Mouse (Mus musculus) spleen, adult 2 months (tissue): ENCODE data around the gene Grin2b. TPM values are rescaled to one million over a fixed set of nuclear protein-coding genes. Genes with fewer than 3 reads are reported as not detected.

Source experiments
- DNase-seq, 2 experiments: peaks; one replicate each; pipeline versions ENCODE4 v3.0.0 to v3.0.0-alpha.2; 2012 to 2021; ENCODE audit warnings: low spot score in 2 of 2, low read depth in 1 of 2
- H3K27ac ChIP-seq: fragments of 200-500 bp; 2 replicates; pipeline ENCODE4 v1.5.1; 2012; ENCODE audit warnings: low read length, inconsistent platforms; ENCODE audit not compliant: insufficient read depth
- H3K27me3 ChIP-seq: fragments of 200-500 bp; 2 replicates; pipeline ENCODE4 v1.6.1; 2012; ENCODE audit warnings: mild to moderate bottlenecking, moderate library complexity, low read length, inconsistent platforms; ENCODE audit not compliant: control insufficient read depth, insufficient read depth
- H3K36me3 ChIP-seq: fragments of 200-500 bp; 2 replicates; pipeline ENCODE4 v1.6.1; 2012; ENCODE audit warnings: mild to moderate bottlenecking, low read length, inconsistent platforms; ENCODE audit not compliant: control insufficient read depth, insufficient read depth
- H3K4me1 ChIP-seq: fragments of 200-500 bp; 2 replicates; pipeline ENCODE4 v1.6.1; 2011; ENCODE audit warnings: inconsistent platforms; ENCODE audit not compliant: control insufficient read depth, insufficient read depth, insufficient read length
- H3K4me3 ChIP-seq: fragments of 200-500 bp; 2 replicates; pipeline ENCODE4 v1.5.1; 2011; ENCODE audit warnings: mild to moderate bottlenecking, inconsistent platforms; ENCODE audit not compliant: insufficient read depth, insufficient read length; ENCODE audit errors: extremely low read depth
- CTCF ChIP-seq: fragments of 200-500 bp; IDR thresholded peaks from 2 replicates; pipeline ENCODE4 v1.5.1; 2011; ENCODE audit warnings: mild to moderate bottlenecking, inconsistent platforms; ENCODE audit not compliant: insufficient read depth, insufficient read length, insufficient replicate concordance; ENCODE audit errors: extremely low read depth
- POLR2A ChIP-seq: fragments of 200-500 bp; IDR thresholded peaks from 2 replicates; pipeline ENCODE4 v1.6.1; 2011; ENCODE audit warnings: low read depth, low read length, inconsistent platforms
- WGBS: fragments of 180-500 bp; shearing (Covaris S2); methylation state at CpG from one replicate; pipeline ENCODE4 v1.1.7; 2018; 5-methylcytosine and 5-hydroxymethylcytosine counted together
- polyA plus RNA-seq: library from polyadenylated mRNA; depleted of rRNA; stranded (reverse); fragments of >200 nt; gene quantifications from 2 replicates; pipeline ENCODE4 v1.2.3, GENCODE M21; 2012

The Grin2b gene
- polyA plus RNA-seq, 1 experiment = 0.01 TPM

DNA sequence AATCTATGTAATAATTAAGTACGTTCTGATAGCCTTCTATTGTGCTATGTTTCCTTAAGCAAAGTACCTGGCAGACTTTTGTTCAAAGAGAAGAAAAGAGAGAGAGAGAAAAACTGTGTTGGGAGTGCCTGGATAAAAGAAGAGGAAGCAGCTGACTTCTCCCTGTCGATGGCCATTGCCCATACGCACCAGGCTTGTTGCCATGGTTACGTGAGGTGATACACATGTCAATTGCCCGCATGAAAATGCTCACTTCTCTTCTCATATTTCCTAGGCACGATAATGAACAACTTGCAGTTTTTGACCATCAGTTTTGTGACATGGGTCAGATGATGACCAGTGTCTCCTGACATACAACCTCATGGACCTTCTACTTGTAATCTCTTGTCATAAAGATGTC lies 262.2 kb downstream of the Grin2b start:
- Histone ChIP-seq H3K4me3 (no peak overlapping the region), H3K27me3 (no peaks in the 10 kb centered on the region), H3K27ac (no peak overlapping the region), H3K36me3 (no peaks in the 10 kb centered on the region), H3K4me1 (no peaks in the 10 kb centered on the region)
- 73% methylated on average over 6 of the region's 6 CpGs for WGBS
- DNase-seq = no peak
- TF ChIP-seq POLR2A (no peak), CTCF (no peak)

DNA sequence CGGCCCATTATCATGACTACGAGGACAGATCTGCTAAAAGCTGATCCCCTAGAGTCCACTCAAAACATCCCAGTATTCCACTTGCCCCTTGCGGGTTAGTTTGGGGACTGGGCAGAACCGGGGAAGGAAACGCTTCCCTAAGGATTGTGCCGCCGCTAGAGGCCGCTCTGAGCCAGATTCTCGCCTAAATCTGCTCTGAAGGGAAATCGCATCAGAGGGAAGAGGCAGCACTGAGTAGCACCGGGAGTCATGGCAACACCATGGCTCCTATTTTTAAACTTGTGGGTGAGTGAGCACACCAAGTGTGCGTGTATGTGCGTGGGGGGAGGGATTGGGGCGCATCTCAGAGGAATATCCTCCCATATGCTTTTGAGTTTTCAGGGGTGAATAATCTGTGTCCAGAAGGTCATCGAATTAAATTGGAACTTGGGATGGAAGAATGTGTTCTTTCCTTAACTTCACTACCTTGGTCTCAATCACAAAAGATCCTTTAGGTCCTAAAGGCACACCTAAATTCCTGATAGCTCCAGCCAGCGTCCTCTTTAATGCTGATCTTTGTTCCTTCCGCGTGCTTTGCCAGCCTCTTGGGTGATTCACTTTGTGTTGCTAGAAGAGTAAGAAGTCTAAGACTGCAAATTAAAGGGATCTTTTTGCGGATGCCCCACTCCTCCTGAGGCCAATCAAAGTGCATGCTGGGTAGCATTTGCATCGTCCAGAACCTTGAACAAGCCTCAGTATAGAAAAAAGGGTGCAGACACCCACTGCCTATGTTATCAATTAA lies 265.6 kb downstream of the Grin2b start:
- no peaks in the 10 kb centered on the region for H3K27me3 ChIP-seq
- TF ChIP-seq POLR2A (no peak), CTCF (peak; percentile 35; the same call in 1 of the 2 replicates)
- WGBS = 27% methylated on average over 20 of the region's 20 CpGs
- H3K4me3 ChIP-seq = no peak overlapping the region
- H3K4me1 ChIP-seq = no peaks in the 10 kb centered on the region
- DNase-seq = peak in 1 of 2 experiments; percentile 9
- no peaks in the 10 kb centered on the region for H3K36me3 ChIP-seq
- H3K27ac ChIP-seq = no peak overlapping the region

DNA sequence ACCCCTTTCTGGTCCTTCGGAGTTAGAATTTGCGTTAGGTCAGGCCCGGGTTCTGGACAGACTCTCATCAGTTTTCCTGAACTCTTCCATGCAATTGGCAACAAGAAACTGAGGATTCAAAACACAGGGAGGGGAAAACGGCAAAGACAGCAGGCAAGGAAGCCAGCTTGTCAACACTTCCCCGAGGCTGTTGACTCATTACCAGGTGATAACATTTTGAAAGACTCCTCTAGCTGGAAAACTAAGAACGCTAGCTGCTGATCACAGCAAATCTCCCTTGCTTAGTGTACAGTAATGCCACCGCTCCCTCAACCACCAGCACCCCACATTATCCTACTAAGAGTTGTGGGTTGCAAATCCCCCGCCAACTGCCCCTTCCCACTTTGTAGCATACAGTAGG lies 266.2 kb downstream of the Grin2b start:
- Histone ChIP-seq H3K27me3 (no peaks in the 10 kb centered on the region), H3K36me3 (no peaks in the 10 kb centered on the region), H3K4me3 (no peak overlapping the region), H3K27ac (no peak overlapping the region), H3K4me1 (no peaks in the 10 kb centered on the region)
- TF ChIP-seq CTCF = no peak
- no peak for TF ChIP-seq POLR2A
- no peak for DNase-seq
- 72% methylated on average over 8 of the region's 8 CpGs for WGBS

DNA sequence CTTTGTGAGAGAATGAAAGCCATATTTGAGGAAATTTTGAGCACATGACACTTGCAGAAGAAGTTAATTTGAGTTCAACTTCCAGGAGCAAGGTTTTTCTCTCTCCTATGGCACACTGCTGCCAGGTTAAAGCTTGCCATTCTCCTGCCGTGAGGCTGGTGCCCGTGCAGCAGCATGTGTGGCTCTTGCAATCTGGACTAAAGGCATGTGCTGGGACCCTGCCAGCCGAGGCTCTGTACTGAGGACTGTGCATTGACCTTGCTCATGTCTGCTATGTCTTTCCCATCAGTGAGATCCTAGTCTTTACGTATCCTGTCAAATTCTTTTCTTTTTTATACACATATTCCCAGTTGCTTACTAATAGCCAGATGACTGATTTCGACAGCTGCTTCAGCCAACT lies 268.9 kb downstream of the Grin2b start:
- TF ChIP-seq POLR2A = no peak
- TF ChIP-seq CTCF = no peak
- WGBS = 77% methylated on average over 5 of the region's 5 CpGs
- no peak for DNase-seq
- Histone ChIP-seq H3K27me3 (no peaks in the 10 kb centered on the region), H3K36me3 (no peaks in the 10 kb centered on the region), H3K4me3 (no peak overlapping the region), H3K4me1 (no peaks in the 10 kb centered on the region), H3K27ac (no peak overlapping the region)

DNA sequence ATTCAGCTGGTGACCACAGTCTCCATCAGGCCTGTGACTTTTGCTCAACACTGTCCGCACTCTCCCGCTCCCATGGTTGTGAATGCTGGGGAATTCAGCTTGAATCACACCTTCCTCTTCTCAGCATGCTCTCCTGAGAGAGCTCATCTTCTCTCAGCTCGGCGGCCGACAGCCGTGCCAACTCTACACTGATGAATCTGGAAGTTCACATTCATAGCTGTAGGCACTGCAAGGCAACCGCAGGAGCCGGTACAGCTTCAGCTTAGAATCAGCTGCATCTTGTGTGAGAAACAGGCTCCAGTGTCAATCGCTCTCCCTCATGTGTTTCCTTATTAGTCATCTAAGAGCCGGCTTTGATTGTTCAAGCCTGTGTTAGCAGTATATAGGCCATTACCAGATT lies 272.9 kb downstream of the Grin2b start:
- no peaks in the 10 kb centered on the region for H3K27me3 ChIP-seq
- 90% methylated on average over 10 of the region's 10 CpGs for WGBS
- no peaks in the 10 kb centered on the region for H3K4me1 ChIP-seq
- DNase-seq = no peak
- no peak overlapping the region for H3K27ac ChIP-seq
- H3K36me3 ChIP-seq = no peaks in the 10 kb centered on the region
- no peak overlapping the region for H3K4me3 ChIP-seq
- TF ChIP-seq POLR2A = no peak
- TF ChIP-seq CTCF = no peak

DNA sequence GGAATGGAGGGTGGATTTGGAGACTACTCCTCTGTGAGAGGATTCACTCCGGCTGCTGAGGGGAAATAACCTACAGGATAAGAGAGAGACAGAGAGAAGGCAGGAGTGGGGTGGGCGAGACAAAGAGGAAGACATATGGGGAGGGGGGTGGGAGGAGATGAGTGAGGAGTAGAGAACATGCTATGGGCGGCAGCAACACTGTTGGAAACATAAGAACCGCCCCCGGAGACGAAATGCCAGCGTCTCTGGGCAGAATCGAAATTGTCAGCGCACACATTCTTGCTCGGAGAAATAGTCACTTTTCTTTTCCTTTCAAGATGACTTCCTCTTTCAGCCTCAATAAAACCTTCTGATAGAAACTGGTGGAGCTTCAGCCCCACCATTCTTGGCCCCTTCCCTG lies 274.1 kb downstream of the Grin2b start:
- Histone ChIP-seq H3K27me3 (no peaks in the 10 kb centered on the region), H3K4me1 (no peaks in the 10 kb centered on the region), H3K4me3 (no peak overlapping the region), H3K36me3 (no peaks in the 10 kb centered on the region), H3K27ac (no peak overlapping the region)
- DNase-seq = no peak
- 10% methylated on average over 10 of the region's 10 CpGs for WGBS
- TF ChIP-seq CTCF (no peak), POLR2A (no peak)

DNA sequence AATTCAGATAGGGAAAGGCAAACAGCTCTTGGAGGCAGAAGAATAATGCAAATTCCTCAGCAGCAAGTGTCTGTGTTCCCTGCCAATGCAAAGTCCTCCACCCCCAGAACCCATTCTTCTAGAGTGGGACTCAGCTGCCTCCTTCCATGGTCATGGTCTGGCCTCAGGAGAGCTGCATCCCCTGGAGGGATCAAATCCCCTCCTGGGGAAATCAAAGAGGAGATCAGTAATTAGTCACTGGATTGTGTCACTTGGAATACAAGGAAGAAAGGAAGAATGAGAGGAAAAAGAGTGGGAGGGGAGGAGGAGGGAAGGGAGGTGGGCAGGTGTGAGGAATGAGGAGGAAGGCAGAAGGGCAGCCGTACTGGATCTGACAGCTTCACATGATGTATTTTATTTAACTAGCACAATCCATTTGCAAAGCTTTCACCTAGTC lies 278.5 kb downstream of the Grin2b start:
- WGBS = 67% methylated on average over 1 of the region's 1 CpGs
- TF ChIP-seq POLR2A (no peak), CTCF (no peak)
- DNase-seq = no peak

More for the DNA sequence above, 278.5 kb downstream of the Grin2b start:
- H3K36me3 ChIP-seq = no peaks in the 10 kb centered on the region
- no peak overlapping the region for H3K27ac ChIP-seq
- H3K4me3 ChIP-seq = no peak overlapping the region
- H3K4me1 ChIP-seq = no peaks in the 10 kb centered on the region
- H3K27me3 ChIP-seq = no peaks in the 10 kb centered on the region
